Mouse (Mus musculus): ENCODE results near the gene Ccdc61.
"Not testable (repeated sequence)": the region's sequence is repeated elsewhere in the genome, so short reads cannot be mapped to it uniquely, and the experiment has no call there.

The Ccdc61 gene

GRCm38 (mm10) chr7:18916254-18916653 lies 6.0 kb upstream of the Ccdc61 start:
- no peak for ATAC-seq (ENCODE audit: low TSS enrichment)

DNA sequence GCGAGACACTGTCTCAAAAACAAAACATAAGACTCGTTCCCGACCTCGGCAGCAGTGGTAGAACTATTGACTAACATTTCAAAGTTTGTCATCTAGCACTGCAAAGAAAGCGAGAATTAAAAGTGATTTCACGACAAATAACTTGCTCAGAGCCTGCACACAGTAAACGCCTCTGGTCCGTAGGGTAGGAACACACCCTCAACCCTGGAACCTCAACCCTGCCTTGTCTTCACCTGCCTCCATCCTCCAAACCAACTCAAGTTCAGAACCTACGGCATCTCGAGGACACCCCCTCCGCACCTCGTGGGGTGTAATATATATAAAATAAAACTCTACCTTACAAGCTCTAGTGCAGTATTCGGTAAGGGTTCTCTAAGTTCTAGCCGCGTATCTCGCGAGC lies 418 bp downstream of the Ccdc61 start:
- ATAC-seq (ENCODE audit: low TSS enrichment) = no peak

GRCm38 (mm10) chr7:18904971-18905370 lies 5.2 kb downstream of the Ccdc61 start:
- ATAC-seq (ENCODE audit: low TSS enrichment) = no peak

DNA sequence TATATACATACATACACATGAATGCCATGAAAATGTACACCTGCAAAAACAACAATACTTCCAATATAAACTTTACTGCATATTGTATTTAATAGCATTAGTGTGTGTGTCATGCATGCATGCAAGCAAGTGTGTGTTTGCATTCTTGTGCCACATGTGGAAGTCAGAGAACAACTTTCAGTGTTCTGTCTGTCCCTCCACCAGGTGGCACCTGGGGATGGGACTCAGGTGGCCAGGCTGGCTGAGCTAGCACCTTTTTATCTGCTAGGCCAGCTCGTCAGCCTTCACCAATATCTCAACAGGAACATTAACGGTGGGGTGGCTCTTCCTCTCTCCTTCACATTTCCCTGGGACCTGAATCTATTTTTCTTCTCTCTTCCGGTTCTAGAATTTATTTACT lies 7.7 kb downstream of the Ccdc61 start:
- ATAC-seq (ENCODE audit: low TSS enrichment) = no peak

DNA sequence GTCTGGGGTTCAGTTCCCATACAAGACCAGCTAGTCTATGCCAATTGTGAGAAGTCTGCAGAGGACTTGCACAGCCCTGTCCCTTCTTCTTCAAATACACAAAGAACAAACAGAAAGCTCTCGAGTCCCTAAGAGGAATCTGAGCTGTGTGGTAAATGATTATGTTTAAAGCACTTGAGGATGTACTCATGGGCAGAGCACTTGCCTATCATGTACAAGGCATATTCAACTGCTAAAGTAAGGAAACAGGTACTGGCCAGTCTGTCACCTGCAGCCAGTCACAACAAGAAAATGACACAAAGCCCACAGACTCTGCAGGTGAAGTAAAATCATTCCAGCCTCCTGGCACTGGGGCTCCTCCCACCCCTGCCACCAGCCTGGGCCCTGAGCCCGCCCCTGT lies 9.7 kb downstream of the Ccdc61 start:
- no peak for ATAC-seq (ENCODE audit: low TSS enrichment)

GRCm38 (mm10) chr7:18896536-18896935 lies 13.7 kb downstream of the Ccdc61 start:
- ATAC-seq (ENCODE audit: low TSS enrichment) = no peak

GRCm38 (mm10) chr7:18893651-18894430 lies 16.4 kb downstream of the Ccdc61 start:
- peak; percentile 28; the same call in 1 of the 2 replicates for ATAC-seq (ENCODE audit: low TSS enrichment)

DNA sequence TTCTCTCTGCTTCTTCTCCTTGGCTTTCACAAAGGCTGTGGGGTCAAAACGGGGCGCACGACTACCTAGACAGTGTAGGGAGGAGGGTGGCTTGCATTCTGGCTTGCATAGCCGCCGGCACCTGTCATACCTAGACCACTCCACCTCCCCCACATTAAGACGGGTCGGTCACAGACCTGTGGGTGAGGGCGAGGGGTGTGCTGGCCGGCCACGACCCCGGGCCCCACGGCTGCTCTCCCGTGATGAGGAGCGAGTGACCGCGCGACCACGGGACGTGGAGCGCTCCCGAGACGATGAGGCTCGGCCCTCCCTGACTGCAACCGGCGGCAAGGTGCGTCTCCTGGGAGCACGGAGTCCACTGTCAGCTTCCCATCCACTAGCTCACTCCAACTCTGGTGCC lies 17.2 kb downstream of the Ccdc61 start:
- ATAC-seq (ENCODE audit: low TSS enrichment) = no peak

- ATAC-seq (ENCODE audit: low TSS enrichment) = peak; percentile 80
Observed at GRCm38 (mm10) chr7:18891872-18892599, 18.2 kb downstream of the Ccdc61 start.

DNA sequence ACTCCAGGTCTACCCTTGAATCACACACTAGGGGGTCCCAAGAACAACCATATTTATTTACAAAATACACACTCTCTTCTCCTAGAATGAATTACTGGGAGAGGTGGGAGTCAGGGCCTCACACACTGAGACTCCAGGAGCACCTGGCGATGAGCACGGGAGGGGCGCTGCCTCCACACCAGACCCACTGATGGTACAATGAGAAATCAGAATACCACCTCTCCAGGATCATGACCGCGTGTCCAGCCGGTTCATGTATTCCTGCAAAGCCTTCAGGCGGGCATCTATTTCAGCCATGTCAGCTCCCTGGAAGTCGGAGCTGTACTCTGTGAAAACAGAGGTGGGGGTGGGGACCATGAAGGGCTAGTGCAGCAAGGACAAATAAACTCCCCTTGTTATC lies 19.4 kb downstream of the Ccdc61 start:
- no peak for ATAC-seq (ENCODE audit: low TSS enrichment)

- ATAC-seq (ENCODE audit: low TSS enrichment) = no peak
Observed at GRCm38 (mm10) chr7:18886963-18887362, 23.3 kb downstream of the Ccdc61 start.

GRCm38 (mm10) chr7:18884745-18885422 lies 25.3 kb downstream of the Ccdc61 start:
- no peak for ATAC-seq (ENCODE audit: low TSS enrichment)

DNA sequence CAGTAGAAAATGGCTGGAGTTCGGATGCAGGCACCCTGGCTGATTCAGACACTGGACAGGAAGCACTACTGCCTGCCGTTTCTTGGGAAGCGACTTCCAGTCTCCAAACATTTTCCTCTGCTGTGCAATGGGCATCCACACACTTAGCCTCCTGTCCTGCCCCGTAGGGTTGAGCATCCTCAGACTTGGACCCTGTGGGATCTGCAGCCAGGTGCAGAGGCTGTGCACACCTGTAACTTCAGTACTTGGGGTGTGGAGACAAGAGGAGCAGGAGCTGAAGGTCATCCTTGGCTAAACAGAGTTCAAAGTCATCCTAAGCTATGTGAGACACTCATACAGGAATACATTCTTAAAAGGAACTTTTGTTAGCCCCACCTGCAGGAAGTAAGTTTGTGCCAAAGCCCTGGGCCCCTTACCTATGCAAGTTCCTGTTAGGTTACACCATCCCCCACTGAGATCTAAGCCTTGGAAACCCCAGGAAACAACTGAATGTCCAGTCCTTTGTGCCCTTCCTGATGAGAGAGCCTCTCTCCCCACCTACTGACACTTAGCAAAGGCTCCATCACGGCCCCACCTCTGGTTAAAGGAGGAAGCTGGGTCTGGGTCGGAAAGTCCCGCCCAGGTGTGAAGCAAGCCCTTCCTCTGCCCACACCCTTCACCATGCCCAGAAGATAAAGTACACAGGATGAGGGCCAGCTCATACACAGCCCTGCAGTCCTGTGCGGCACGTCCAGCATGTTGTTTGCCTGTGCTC lies 26.0 kb downstream of the Ccdc61 start:
- no peak for ATAC-seq (ENCODE audit: low TSS enrichment)

GRCm38 (mm10) chr7:18878691-18879090 lies 31.5 kb downstream of the Ccdc61 start:
- ATAC-seq (ENCODE audit: low TSS enrichment) = no peak

DNA sequence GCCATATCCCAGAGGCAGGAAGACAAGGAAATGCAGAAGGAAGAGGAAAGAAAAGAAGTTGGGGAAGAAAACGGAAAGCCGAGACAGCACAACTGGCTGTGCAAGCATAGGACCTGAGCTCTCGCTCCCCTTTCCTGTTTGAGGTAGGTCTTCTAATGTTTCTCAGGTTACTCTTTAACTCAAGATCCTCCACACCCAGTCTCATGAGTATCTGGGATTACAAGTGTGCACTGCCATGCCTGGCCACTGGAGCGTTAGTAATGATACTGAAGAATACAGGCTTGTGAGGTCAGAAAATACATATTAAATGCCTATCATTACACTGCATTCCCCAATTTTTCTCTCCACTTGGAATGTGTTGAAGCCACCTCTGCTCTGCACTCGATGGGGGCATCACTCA lies 34.8 kb downstream of the Ccdc61 start:
- no peak for ATAC-seq (ENCODE audit: low TSS enrichment)

DNA sequence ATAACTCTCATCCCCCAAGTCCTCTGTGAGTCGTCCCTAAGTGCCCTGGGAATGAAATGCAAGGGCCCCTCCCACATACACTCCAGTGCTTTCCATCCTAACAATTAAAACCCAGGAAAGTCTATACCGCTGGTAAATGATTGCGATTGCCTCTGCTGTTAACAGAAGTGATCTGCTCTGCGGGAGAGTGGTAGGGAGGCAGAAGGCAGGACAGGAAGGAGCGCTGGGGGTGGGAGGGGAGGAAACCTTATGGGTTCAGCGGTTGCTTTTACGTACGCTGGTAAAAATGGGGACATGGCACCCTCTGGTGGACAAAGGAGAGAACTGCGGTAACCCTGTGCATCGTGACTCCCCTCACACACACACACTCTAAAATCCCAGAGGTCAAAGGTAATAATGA lies 37.0 kb downstream of the Ccdc61 start:
- ATAC-seq (ENCODE audit: low TSS enrichment) = peak; percentile 87

GRCm38 (mm10) chr7:18872816-18873215 lies 37.4 kb downstream of the Ccdc61 start:
- no peak for ATAC-seq (ENCODE audit: low TSS enrichment)

DNA sequence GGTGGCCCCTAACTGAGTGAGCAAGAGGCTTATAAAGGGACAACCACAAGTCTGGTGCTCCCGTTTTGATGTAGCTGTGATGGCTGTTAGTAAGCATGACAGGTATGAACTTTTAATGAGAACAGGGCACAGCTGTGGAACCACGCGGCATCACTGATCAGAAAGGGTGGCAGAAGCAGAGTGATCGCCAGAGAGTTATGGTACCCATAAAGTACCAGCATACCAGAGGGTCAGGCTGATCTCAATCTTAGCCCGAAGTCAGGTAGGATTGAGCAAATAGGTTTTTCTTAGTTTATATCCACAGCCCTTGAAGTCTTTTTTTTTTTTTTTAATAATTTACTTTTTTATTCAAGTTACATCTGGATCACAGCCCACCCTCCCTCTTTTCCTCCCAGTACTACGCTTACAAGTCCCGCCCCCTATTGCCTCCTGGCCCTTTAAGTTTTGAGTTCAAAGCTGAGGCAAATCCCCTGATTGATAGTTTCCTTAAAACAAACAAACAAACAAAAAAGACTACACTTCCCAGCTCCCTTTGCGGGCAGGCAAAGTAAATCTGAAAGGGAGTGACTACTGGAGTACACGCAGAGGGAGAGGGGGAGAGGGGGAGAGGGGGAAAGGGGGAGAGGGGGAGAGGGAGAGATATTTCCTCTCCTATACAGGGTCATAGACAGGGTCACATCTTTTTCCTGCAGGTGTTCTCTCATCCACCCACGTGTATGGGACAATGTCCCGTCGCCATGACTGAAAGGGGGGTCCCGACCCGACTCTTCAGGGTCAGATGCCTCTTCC lies 38.0 kb downstream of the Ccdc61 start:
- ATAC-seq (ENCODE audit: low TSS enrichment) = no peak

DNA sequence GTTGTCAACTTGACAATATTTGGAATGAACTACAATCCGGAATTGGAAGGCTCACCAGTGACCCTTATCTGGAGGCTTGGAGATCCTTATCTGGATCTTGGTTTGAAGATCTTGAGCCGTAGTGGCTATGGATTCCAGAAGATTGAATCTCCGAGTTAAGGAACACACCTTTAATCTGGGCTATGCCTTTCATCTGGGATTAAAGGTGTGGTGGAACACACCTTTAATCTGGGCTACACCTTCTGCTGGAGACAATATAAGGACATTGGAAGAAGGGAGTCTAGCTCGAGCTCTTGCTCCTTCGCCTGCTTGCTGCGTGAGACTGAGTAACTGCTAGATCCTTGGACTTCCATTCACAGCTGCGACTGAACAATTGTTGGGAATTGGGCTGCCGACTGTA lies 39.2 kb downstream of the Ccdc61 start, which contains the start of gene Pglyrp1:
TSS of gene Pglyrp1 (plus strand) at position 301 of the 400 bp plus-strand sequence.
- ATAC-seq (ENCODE audit: low TSS enrichment) = not testable (repeated sequence)

- ATAC-seq (ENCODE audit: low TSS enrichment) = no peak
Observed at GRCm38 (mm10) chr7:18868491-18868890, 41.7 kb downstream of the Ccdc61 start.

- ATAC-seq (ENCODE audit: low TSS enrichment) = no peak
Observed at GRCm38 (mm10) chr7:18862801-18863200, 47.4 kb downstream of the Ccdc61 start.

Measured in frontal cortex, adult (tissue).